Mouse (Mus musculus): Measurements from ENCODE around the gene Ift27.

Ift27 gene

GRCm38 (mm10) chr15:78173972-78174886 is at the start of gene Ift27:
Gene Ift27 (minus strand): TSS chr15:78174107.
- peak; percentile 98 for DNase-seq

- no peak for DNase-seq
These were observed 41.4 kb upstream of the Ift27 start for GRCm38 (mm10) chr15:78215269-78215668.

- no peak for DNase-seq
These were observed 37.5 kb upstream of the Ift27 start for GRCm38 (mm10) chr15:78211367-78211766.

GRCm38 (mm10) chr15:78210203-78210602 is 36.3 kb upstream of the Ift27 start:
- no peak for DNase-seq

GRCm38 (mm10) chr15:78206312-78206711 is 32.4 kb upstream of the Ift27 start, which contains the start of gene Pvalb:
Gene Pvalb (minus strand): TSS chr15:78206400.
- no peak for DNase-seq

GRCm38 (mm10) chr15:78205192-78205591 is 31.3 kb upstream of the Ift27 start:
- DNase-seq, result no peak

- peak; percentile 36 for DNase-seq
These were observed 30.3 kb upstream of the Ift27 start for GRCm38 (mm10) chr15:78204053-78204847.

- DNase-seq, result no peak
These were observed 21.4 kb upstream of the Ift27 start for GRCm38 (mm10) chr15:78195096-78195880.

GRCm38 (mm10) chr15:78194320-78194719 is 20.4 kb upstream of the Ift27 start:
- no peak for DNase-seq

GRCm38 (mm10) chr15:78189636-78190035 is 15.7 kb upstream of the Ift27 start:
- DNase-seq, result no peak

- DNase-seq, result no peak
These were observed 14.6 kb upstream of the Ift27 start for GRCm38 (mm10) chr15:78188546-78188945.

GRCm38 (mm10) chr15:78186906-78187305 is 13.0 kb upstream of the Ift27 start:
- no peak for DNase-seq

- no peak for DNase-seq
These were observed 11.7 kb upstream of the Ift27 start for GRCm38 (mm10) chr15:78185609-78186008.

- no peak for DNase-seq
These were observed 10.9 kb upstream of the Ift27 start for GRCm38 (mm10) chr15:78184855-78185254.

- no peak for DNase-seq
These were observed 7.9 kb upstream of the Ift27 start for GRCm38 (mm10) chr15:78181701-78182405.

- no peak for DNase-seq
These were observed 5.9 kb upstream of the Ift27 start for GRCm38 (mm10) chr15:78179775-78180174.

GRCm38 (mm10) chr15:78178397-78178796 is 4.5 kb upstream of the Ift27 start:
- DNase-seq, result peak; percentile 79

GRCm38 (mm10) chr15:78177257-78177656 is 3.4 kb upstream of the Ift27 start:
- no peak for DNase-seq

- no peak for DNase-seq
These were observed 959 bp upstream of the Ift27 start for GRCm38 (mm10) chr15:78174887-78175245.

- no peak for DNase-seq
These were observed 749 bp downstream of the Ift27 start for GRCm38 (mm10) chr15:78172899-78173817.

- no peak for DNase-seq
These were observed 1.5 kb downstream of the Ift27 start for GRCm38 (mm10) chr15:78172256-78172898.
